Mouse (Mus musculus): ENCODE data around the gene Cnn2.
"Not testable (repeated sequence)": the region's sequence is repeated elsewhere in the genome, so short reads cannot be mapped to it uniquely, and the experiment has no call there.

Gene Cnn2

DNA sequence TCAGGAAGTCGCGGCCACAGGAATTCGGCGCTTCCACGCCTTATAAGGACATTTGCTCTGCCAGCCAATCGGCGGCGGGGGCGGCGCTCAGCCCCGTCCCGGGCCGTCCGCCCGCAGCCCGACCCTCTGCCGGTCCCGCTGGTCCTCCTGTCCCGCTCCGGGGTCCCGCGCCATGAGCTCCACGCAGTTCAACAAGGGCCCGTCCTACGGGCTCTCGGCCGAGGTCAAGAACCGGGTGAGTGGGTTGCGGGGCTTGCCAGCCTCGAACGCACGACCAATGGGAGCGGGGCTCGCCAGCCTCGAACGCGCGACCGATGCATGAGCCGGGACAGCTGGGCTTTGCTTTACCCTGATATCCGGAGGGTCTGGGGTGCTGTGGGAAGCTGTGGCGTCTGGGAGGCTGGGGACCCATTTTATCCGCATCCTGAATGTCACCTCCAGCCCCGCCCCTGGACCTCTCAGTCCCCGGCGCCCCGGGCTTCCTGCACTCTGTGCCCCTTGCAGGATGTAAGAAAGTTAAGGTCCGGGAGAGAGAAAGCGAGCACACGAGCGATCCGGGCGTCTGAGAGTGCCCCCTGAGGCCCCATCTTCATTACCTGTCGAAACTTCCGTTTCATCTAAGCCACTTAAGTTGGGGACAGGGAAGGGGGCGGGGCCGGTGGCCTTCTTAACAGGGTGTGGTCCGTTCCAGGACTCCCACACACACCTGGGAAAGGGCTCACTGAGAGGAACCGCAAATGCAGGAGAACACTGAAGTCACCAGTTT lies at the start of gene Cnn2:
Gene Cnn2 (plus strand): TSS at position 79 of the 766 bp plus-strand sequence.
- peak; percentile 68 to 77 for DNase-seq

DNA sequence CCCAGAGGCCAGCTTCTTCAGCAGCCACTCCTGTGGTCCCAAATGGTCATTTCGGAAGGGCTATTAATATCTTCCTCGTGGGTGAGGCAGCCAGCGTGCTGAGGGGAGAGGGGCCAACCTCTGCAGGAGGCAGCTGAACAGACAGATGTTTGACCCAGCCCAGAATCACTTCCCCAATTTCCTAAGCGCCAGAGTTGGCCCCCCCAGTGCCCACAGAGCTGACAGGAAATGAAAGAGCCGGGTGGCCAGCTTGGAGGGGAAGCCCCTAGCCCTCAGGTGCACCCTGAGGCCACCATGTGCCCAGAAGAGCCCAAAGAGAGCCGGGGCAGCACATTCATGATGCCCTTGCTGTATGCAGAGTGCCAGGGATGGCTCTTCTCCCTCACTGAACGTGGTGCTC lies 47.6 kb upstream of the Cnn2 start:
- DNase-seq = peak; percentile 77 to 84

DNA sequence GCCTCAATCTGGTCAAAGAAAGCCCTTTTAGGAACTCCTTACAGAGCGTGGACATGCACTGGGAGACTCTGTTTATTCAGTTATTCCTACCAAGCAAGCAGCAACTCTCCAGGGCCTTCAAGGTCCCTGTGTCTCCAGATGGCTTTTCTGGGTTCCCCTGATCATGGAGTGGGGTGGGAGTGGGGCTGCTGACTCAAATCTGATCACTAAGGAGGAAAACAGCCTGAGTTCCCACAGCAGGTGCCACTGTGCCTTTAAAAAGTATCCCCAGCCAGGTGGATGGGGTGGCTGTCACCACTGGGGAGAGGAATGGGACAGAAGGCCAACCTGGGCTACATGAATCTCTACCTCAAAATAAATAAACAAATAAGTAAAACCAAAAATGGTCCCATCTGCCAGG lies 45.4 kb upstream of the Cnn2 start:
- DNase-seq = no peak

DNA sequence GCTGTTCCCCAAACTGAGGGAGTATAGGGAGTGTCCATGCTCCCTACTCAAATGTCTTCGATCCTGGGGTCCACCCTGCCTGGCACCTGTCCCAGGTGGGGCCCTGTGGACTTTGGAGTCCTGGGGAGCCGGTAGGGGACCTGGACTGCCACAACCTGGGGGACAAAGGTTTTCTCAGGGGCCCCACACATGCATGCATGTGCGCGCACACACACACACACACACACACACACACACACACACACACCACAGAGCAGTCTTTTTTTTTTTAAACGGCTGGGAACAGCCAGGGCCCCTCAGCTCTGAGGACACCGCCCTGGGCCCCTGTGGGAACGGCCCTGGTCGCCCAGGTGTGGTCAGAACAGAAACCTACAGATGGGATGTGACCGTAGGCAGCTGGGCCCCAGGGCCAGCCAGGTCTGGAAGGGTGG lies 44.9 kb upstream of the Cnn2 start:
- no peak for DNase-seq

DNA sequence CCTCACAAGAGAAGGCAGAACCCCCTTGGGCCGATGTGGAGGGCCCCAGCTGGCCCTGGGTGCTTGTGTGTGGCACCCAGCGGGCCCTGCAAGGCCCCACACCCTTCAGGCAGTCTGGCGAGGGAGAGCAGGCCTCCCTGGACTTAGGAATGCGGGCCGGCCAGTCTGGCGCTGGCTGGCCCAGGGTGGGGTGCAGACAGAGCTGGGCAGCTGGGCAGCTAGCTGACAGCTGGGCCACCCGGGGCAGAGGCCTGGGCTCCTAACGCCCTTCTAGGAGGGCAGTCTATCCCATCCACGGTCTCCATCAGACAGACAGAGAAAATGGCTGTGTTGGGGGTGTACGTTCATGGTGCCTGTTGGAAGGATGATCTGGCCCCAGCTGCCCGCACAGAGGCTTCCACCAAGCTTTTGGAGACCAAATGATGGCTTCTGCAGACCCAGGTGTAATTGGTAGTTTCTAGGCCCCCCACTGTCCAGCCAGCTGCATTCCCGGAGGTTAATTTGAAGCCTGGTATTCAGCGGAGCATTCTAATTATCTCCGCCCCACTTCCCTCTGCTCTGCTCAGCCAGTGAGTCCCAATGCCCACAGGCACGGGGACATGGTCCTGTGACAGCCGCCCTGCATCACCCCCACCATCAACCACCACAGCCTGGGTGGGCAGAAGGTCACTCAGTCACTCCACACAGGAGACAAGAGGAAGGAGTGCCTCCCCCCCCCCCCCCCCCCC lies 42.7 kb upstream of the Cnn2 start:
- no peak for DNase-seq

DNA sequence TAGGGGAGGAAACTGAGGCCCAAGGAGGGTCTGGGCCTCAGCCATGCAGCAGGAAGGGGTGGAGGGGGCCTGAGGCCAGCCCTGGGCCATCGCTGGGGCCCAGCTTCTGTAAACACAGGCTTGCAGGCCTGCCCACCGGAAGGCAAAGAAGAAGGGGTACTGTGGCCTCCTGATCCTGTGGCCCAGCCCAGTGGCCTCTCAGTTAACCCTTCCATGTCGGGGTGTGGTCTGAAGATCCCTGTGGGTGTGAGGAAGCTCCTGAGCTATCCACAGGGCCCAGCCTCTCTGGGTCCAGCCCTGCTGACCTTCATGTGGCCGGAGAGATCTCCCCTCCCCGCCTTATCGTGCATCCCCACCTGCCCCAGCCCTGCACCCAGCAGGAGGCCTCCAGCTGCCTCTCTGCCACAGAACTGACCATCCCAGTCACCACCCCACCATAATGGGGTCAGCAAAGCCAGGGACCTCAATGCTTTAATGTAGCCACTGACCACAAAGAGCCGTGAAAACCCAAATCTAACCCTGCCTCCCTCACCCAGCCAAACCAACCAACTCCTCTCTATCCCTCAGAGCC lies 41.5 kb upstream of the Cnn2 start:
- DNase-seq = no peak

DNA sequence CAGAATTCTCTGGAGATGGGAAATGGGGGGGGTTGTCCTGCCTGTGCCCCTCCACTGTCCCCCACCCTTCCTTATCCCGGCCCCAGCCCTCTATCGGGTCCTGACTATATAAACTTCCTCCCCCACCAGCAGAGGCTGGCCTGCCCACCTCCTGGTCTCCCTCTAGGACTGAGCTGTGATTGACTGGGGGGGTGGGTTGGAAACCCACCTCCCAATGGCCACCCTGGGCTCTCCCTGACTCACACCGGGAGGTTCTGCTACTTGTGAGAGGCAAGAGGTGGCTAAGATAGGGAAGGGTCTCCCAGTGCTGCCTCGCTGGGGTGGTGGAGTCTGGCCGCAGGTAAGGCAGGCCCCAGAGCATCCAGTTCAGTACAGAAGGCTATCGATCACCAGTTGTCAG lies 40.9 kb upstream of the Cnn2 start:
- DNase-seq = no peak

DNA sequence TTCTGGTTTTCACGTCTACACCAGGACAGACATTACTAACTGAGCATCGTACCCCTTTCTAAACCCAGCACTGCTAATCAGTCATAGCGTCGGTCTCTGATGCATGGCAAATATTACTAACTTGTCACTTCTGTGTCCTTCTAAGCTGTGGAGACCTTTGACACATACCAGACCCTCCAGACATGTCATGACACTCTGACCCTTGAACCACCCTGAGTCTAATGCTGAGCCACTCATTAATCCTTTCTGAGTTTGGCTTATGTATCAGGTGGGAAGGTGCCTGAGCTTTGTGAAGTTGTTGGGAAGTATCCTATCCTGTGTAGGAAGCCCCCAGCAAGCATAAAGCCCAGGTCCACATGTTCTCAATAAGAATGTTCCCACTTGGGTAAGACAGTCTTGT lies 38.5 kb upstream of the Cnn2 start:
- DNase-seq = no peak

DNA sequence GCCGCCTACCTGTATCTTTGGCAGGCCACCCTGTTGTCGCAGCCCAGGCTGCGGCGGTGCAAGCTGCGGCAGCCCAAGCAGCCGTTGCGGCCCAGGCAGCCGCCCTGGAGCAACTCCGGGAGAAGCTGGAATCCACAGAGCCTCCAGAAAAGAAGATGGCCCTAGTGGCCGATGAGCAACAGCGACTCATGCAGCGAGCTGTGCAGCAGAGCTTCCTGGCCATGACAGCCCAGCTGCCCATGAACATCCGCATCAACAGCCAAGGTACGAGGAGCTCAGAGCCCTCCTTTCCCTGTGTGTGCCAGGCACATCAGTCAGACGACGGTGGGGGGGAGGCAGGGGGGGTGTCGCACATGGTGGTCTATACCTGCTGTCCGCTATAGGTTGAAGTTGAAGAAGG lies 37.7 kb upstream of the Cnn2 start:
- DNase-seq = no peak

DNA sequence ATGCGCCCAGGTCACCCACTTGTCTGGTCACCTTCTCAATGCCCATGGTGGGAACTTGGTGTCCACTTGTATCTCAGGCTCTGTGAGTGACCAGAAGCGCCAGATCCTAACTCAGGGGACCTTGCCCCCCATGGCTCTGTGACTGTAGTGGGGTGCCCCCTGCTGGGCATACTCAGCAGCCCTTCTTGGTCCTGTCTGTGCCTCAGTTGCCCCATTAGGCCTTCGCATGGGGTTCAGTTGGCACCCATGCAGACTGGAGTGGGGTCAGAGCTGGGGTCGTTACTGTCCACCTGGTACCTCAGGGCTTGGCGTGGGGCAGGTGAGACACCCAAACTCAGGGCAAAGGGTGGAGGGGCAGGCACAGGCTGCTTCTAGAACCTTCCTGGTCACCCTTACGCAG lies 34.4 kb upstream of the Cnn2 start:
- DNase-seq = peak in 1 of 2 experiments; percentile 64

DNA sequence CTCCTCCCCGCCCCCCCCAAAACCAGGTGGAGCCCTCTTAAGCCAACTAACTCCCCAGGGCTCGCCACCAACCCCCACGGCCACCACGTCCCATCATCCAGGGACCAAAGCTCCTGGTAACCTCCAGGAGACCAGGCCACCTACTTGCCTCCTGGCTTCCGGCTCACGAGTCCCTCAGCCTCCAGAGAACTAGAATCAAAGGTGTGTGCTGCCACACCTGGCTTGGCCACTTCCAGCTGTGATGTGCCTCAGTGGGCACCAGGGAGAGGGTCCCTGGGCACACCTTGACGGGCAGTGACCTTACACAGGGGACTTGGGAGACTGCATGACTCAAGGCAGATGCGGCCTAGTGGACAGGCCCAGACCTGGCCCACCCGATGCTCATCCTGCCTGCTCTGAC lies 32.7 kb upstream of the Cnn2 start:
- DNase-seq = no peak

DNA sequence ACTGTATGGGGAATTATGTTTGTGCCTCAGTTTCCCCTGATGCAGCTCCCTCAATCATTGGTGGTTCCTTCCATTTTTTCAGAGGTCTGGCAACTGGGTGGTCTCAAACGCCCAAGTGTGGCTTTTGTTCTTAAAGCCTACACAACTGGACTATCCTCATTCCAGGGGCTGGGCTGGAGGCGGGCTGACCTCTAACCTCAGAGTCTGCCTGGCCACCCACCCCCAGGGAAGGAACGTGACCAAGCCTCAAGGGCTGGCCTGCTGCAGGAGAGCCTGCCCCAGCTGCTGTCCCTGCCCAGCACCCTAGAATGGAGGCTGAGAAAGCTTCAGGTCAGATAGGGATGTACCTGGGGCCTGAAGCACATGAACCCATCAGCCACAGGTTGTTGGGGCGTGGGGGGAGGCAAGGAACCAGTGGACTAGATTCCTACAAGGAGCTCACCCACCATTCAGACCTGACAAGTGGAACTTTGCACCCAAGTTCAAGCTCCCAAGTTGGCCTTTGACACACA lies 31.7 kb upstream of the Cnn2 start:
- no peak for DNase-seq

DNA sequence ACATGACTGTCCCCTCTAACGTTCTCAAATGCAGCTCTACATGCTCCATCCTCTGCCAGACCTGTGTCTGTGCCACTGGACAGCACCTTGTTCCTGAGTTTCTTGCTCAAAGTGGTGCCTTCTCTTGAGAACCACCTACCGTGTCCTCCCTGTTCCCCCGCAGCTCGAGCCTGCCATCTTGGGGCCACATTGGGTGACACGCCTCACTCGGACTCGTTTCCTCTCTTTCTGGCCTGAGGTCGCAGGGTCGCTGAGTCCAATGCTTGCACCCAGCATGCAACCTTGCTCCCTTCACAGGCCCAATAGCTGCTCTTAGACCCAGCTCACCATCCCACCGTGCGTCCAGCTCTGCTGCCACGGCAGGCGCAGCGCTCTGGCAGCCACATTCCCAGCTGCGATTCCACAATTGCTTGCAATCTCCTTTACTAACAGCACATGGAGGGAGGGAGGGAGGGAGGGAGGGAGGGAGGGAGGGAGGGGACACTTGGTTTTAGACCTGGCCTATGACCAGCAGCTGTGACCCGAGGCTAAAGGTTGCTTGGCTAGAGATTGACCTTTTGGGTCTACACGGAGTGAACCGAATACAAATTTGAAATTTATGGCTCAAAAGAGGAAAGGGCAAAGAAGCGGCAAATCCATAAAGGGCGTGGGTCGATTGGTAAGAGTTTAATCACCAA lies 30.1 kb upstream of the Cnn2 start:
- DNase-seq = peak; percentile 74 to 90

DNA sequence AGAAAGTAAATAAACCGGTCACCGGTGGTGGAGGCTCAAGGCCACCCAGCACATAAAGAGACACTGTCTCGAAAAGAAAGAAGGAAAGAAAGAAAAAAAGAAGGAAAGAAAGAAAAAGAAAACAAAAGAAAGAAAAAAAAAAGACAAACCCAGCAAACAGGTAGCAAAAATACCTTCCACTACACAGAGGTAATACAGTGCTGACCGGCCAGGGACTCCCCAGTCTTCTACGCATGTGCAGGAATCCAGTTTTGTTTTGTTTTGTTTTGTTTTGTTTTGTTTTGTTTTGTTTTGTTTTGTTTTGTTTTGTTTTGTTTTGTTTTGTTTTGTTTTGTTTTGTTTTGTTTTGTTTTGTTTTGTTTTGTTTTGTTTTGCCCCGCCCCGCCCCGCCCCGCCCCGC lies 29.0 kb upstream of the Cnn2 start:
- DNase-seq = not testable (repeated sequence)

DNA sequence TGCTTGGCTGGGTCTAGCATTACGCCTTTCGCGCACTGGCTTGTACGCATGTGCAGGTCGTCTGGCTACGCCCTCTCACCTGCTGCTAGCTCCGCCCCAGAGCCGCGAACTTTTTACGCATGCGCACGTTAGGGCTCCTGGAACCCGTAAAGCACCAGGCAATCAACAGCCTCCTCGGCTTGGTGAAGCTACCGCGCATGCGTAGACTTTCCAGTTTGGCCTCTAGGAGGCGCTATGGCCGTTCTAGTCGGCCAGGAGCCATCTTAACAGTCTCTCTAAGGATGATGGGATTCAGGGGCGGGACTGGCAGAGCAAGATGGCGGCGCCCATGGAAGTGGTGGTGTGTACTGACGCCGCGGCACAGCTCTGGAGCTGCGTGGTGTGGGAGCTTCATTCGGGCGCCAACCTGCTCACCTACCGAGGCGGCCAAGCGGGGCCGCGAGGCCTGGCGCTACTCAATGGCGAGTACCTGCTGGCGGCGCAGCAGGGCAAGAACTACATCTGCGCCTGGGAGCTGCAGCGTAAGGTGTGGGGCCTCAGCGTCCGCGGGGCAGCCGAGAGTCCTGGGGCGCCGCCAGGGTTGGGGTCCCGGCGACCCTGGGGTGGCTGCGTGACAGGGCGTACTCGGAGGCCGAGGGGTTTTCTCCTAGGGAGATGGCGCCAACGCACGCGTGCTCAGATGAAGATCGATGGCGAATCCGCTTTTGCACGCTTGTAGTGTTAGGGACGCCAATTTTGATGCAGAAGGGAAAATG lies 28.4 kb upstream of the Cnn2 start, which contains the start of gene Wdr18:
Gene Wdr18 (plus strand): TSS at position 306 of the 755 bp plus-strand sequence.
- DNase-seq = peak; percentile 97 to 99

DNA sequence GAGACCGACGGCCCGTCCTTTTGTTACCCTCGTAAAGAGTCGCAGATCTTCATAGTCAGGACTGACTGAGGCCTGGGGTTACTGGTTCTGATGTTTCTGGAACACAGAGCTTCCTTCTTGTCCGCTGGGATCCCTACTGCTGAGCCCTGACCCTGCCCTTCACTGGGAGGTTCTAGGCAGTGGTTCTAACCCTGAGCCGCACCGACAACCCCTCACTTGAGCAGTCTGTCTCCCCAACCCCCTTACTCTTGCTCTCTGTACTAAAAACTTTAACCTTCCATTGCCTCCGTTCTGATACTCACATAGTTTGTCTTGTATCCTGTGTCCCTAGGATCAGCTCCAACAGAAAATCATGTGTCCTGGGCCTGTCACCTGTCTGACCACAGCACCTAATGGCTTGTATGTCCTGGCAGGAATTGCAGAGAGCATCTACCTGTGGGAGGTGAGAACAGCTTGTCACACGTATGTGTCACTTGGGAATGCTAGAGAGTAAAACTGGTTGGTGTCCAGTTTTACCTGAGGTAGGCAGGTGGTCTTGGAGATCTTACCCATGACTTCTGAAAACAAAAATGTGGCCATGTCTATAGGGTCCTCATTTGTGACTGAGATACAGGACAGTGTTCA lies 27.6 kb upstream of the Cnn2 start:
- DNase-seq = no peak

DNA sequence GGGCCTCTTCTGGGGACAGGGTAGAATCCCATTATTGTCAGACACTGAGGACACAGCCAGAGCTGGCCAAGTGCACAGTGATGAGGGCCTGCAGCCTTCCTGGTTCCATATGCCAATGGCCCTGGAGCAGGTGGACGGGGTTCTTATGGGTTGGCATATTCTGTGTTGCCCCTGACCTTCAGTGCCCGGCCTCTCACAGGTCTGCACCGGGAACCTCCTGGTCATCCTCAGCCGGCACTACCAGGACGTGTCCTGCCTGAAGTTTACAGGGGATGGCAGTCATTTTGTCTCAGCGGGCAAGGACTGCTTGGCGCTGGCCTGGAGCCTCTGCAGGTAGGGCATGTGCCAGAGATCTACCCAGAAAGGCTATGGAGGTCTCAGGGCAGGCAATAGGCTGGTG lies 23.7 kb upstream of the Cnn2 start:
- no peak for DNase-seq

DNA sequence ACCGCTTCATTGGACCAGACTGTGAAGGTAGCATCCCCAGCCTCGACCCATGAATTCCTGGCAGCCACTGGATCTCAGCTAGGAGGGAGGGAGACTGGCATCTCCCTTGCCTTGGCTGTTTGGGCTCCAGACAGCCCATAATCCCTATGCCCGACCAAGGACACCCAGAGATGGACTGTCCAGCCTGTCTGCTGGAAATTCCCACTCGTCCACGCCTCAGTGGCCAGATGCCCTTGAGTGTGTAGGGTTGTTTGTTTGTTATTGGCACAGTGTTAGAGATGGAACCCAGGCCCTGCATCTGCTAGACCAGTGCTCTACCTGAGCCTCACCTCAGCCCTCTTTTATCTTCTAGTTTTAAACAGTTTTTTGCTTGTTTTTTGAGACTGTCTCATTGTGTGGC lies 23.1 kb upstream of the Cnn2 start:
- DNase-seq = no peak

DNA sequence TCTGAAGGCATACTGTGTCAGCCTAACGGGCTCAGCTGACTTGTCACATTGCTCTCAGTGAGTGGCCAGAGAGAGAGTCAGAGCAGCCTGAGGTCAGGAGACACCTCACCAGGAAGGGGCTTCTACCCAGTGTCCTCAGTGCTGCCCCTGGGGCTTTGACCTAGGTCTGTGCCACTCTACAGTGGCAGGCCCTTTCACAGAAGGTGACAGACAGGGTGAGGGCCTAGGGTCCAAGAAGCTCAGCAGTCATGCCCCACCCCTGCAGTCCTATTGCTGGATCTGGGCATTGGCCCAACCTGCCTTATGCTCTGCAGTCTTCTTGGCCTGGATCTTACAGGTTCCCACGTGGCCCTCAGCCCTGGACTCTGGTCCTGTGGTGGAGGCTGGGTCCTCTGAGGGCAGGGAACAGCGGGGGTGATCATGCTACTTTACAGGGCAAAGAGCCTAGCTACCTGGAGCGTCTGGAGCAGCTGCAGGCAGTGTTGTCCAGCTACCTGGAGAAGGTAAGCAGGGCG lies 21.4 kb upstream of the Cnn2 start:
- DNase-seq = no peak

DNA sequence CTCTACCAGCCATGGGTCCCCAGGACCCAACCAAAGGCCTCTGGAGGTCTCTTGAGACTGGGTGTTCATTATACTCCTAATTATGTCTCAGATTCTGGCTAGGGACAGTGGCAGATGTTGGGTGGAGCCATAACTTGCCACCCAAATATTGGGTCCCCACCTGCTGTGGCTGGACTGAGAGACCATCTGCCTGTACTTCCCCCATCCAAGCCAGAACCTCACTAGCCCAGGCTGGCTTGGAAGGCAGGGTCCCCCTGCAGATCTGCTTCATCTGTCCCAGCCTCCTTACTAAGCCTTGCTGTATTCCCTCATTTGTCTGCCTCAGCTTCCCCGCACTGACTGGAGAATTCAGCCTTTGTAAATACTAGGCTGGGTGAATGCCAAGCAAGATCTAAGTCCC lies 20.2 kb upstream of the Cnn2 start:
- DNase-seq = no peak

DNA sequence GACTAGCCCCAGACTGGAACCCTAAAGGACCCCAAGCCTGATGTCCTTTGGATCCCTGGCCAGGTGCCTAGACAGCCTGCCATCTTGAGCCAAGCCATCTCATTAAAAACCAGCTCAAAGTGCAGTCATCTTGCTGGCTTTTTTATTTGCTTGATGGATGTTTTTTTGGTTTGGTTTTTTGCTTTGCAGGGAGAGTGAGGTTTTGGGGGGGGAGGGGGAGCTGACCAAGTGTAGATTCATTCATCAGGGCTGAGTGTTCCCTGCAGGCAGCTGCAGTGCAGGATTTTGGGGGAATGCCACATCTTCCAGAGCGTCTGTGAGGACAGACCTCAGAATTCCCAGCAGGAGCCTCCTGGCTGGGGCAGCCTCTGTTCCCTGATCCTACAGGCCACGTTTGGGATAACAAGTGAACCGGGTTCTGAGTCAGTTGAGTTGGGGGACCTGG lies 19.2 kb upstream of the Cnn2 start:
- DNase-seq = no peak

All from spleen, adult 18-20 months (tissue).